Mouse (Mus musculus): ENCODE data around the gene Mtmr12. TPM values are rescaled to one million over a fixed set of nuclear protein-coding genes. Genes with fewer than 3 reads are reported as not detected.

The Mtmr12 gene
- polyA plus RNA-seq, 2 experiments, result 16.6 to 20.7 TPM

GRCm38 (mm10) chr15:12307114-12307513 lies 102.3 kb downstream of the Mtmr12 start:
- DNase-seq (ENCODE audit: low spot score) (no peak), ATAC-seq (ENCODE audit: low FRiP score, low read depth) (no peak)
- no peaks in the 10 kb centered on the region for H3K36me3 ChIP-seq (ENCODE audit: control insufficient read depth, insufficient read depth, low read length)
- TF ChIP-seq POLR2A (IDR thresholded peaks at IDR 0.05; ENCODE audit: borderline replicate concordance, extremely low read depth, insufficient read depth, insufficient read length), result no peak
- H3K4me3 ChIP-seq (replicated peaks; ENCODE audit: low read length), result no peak overlapping the region
- H3K4me2 ChIP-seq (replicated peaks; ENCODE audit: low read depth, low read length, severe bottlenecking), result no peak overlapping the region
- no peaks in the 10 kb centered on the region for H3K27me3 ChIP-seq (ENCODE audit: control insufficient read depth, insufficient read depth, low read length)
- H3K9ac ChIP-seq (ENCODE audit: low read depth, low read length, severe bottlenecking), result no peak overlapping the region
- H3K9me3 ChIP-seq (ENCODE audit: control insufficient read depth, low read length), result no peaks in the 10 kb centered on the region
- H3K27ac ChIP-seq (replicated peaks; ENCODE audit: low read depth, low read length), result no peak overlapping the region
- 74% methylated on average over 4 of the region's 4 CpGs for WGBS
- no peaks in the 10 kb centered on the region for H3K4me1 ChIP-seq (ENCODE audit: control insufficient read depth, insufficient read depth, low read length)

DNA sequence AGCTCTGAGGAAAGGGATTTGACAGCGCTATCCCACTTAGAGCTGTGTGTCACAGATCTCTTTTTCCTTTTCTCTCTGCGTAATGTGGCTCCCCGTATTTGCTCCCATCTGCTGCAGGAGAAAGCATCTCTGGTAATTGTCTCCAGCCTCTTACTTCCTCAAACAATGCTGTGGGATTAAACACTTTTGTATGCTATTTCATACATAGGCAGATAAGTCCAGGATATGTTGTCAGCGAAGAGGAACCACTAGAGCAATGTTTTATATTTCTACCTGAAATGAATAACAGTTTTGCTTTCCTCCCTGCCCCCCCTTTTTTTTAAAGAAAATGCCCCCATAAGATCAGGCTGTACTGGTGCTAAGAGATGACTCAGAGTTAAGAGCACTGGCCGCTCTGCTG lies 103.7 kb downstream of the Mtmr12 start:
- Histone ChIP-seq H3K9me3 (ENCODE audit: control insufficient read depth, low read length) (no peaks in the 10 kb centered on the region), H3K9ac (ENCODE audit: low read depth, low read length, severe bottlenecking) (no peak overlapping the region), H3K27ac (replicated peaks; ENCODE audit: low read depth, low read length) (no peak overlapping the region), H3K27me3 (ENCODE audit: control insufficient read depth, insufficient read depth, low read length) (no peaks in the 10 kb centered on the region), H3K4me3 (replicated peaks; ENCODE audit: low read length) (no peak overlapping the region), H3K4me2 (replicated peaks; ENCODE audit: low read depth, low read length, severe bottlenecking) (no peak overlapping the region), H3K36me3 (ENCODE audit: control insufficient read depth, insufficient read depth, low read length) (no peaks in the 10 kb centered on the region), H3K4me1 (ENCODE audit: control insufficient read depth, insufficient read depth, low read length) (no peaks in the 10 kb centered on the region)
- DNase-seq (ENCODE audit: low spot score), result no peak
- no peak for TF ChIP-seq POLR2A (IDR thresholded peaks at IDR 0.05; ENCODE audit: borderline replicate concordance, extremely low read depth, insufficient read depth, insufficient read length)
- no peak for ATAC-seq (ENCODE audit: low FRiP score, low read depth)
- WGBS, result 96% methylated on average over 5 of the region's 5 CpGs

- Histone ChIP-seq H3K9me3 (ENCODE audit: control insufficient read depth, low read length) (no peaks in the 10 kb centered on the region), H3K4me1 (ENCODE audit: control insufficient read depth, insufficient read depth, low read length) (no peaks in the 10 kb centered on the region), H3K27me3 (ENCODE audit: control insufficient read depth, insufficient read depth, low read length) (no peaks in the 10 kb centered on the region), H3K27ac (replicated peaks; ENCODE audit: low read depth, low read length) (no peak overlapping the region), H3K4me3 (replicated peaks; ENCODE audit: low read length) (no peak overlapping the region), H3K4me2 (replicated peaks; ENCODE audit: low read depth, low read length, severe bottlenecking) (no peak overlapping the region), H3K9ac (ENCODE audit: low read depth, low read length, severe bottlenecking) (no peak overlapping the region), H3K36me3 (ENCODE audit: control insufficient read depth, insufficient read depth, low read length) (no peaks in the 10 kb centered on the region)
- ATAC-seq (ENCODE audit: low FRiP score, low read depth) (no peak), DNase-seq (ENCODE audit: low spot score) (no peak)
- no peak for TF ChIP-seq POLR2A (IDR thresholded peaks at IDR 0.05; ENCODE audit: borderline replicate concordance, extremely low read depth, insufficient read depth, insufficient read length)
- 77% methylated on average over 4 of the region's 4 CpGs for WGBS
Observed at GRCm38 (mm10) chr15:12310676-12311075, 105.8 kb downstream of the Mtmr12 start.

DNA sequence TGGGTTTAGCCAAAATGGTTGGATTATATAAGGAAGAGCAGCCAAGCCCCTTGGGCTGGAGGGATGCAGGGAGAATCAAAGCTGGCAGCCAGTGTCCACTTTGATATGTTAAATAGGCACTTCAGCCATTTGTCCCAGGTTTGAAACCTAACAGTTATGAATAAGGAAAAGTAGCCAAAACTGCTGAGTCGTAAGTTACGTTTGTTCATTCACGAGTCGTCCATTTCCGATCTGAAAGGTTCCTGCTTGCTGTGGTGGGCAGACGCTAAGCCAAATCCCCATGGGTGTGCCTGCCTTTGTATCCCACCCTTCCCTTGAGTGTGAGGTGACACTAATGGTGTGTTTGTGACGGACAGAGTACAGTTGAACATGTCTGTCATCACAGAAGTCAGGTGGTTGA lies 106.6 kb downstream of the Mtmr12 start:
- Histone ChIP-seq H3K9me3 (ENCODE audit: control insufficient read depth, low read length) (no peaks in the 10 kb centered on the region), H3K27ac (replicated peaks; ENCODE audit: low read depth, low read length) (no peak overlapping the region), H3K4me3 (replicated peaks; ENCODE audit: low read length) (no peak overlapping the region), H3K9ac (ENCODE audit: low read depth, low read length, severe bottlenecking) (no peak overlapping the region), H3K4me2 (replicated peaks; ENCODE audit: low read depth, low read length, severe bottlenecking) (no peak overlapping the region), H3K27me3 (ENCODE audit: control insufficient read depth, insufficient read depth, low read length) (no peaks in the 10 kb centered on the region), H3K36me3 (ENCODE audit: control insufficient read depth, insufficient read depth, low read length) (no peaks in the 10 kb centered on the region), H3K4me1 (ENCODE audit: control insufficient read depth, insufficient read depth, low read length) (no peaks in the 10 kb centered on the region)
- 83% methylated on average over 7 of the region's 7 CpGs for WGBS
- TF ChIP-seq POLR2A (IDR thresholded peaks at IDR 0.05; ENCODE audit: borderline replicate concordance, extremely low read depth, insufficient read depth, insufficient read length), result no peak
- DNase-seq (ENCODE audit: low spot score) (no peak), ATAC-seq (ENCODE audit: low FRiP score, low read depth) (no peak)

GRCm38 (mm10) chr15:12313255-12313654 lies 108.4 kb downstream of the Mtmr12 start:
- H3K9me3 ChIP-seq (ENCODE audit: control insufficient read depth, low read length), result no peaks in the 10 kb centered on the region
- no peak overlapping the region for H3K4me2 ChIP-seq (replicated peaks; ENCODE audit: low read depth, low read length, severe bottlenecking)
- no peak overlapping the region for H3K27ac ChIP-seq (replicated peaks; ENCODE audit: low read depth, low read length)
- no peak for DNase-seq (ENCODE audit: low spot score)
- H3K4me3 ChIP-seq (replicated peaks; ENCODE audit: low read length), result no peak overlapping the region
- H3K27me3 ChIP-seq (ENCODE audit: control insufficient read depth, insufficient read depth, low read length), result no peaks in the 10 kb centered on the region
- H3K36me3 ChIP-seq (ENCODE audit: control insufficient read depth, insufficient read depth, low read length), result no peaks in the 10 kb centered on the region
- H3K4me1 ChIP-seq (ENCODE audit: control insufficient read depth, insufficient read depth, low read length), result no peaks in the 10 kb centered on the region
- no peak for TF ChIP-seq POLR2A (IDR thresholded peaks at IDR 0.05; ENCODE audit: borderline replicate concordance, extremely low read depth, insufficient read depth, insufficient read length)
- WGBS, result 23% methylated on average over 1 of the region's 1 CpGs
- no peak for ATAC-seq (ENCODE audit: low FRiP score, low read depth)
- H3K9ac ChIP-seq (ENCODE audit: low read depth, low read length, severe bottlenecking), result no peak overlapping the region

DNA sequence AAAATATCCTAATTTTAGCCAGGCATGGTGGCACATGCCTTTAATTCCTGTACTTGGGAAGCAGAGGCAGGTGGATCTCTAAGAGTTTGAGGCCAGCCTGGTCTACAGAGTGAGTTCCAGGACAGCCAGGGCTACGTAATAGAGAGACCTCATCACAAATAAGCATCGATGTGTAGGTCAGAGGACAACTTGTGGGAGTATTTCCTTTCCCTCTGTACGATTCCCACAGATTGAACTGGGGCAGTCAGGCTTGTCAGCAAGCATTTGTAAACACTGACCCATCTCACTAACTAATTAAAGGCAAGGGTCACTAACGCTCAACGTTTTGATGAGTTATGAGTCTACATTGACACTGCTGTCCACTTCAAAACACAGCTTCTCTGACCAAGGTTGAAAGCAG lies 109.8 kb downstream of the Mtmr12 start:
- TF ChIP-seq POLR2A (IDR thresholded peaks at IDR 0.05; ENCODE audit: borderline replicate concordance, extremely low read depth, insufficient read depth, insufficient read length), result no peak
- DNase-seq (ENCODE audit: low spot score) (no peak), ATAC-seq (ENCODE audit: low FRiP score, low read depth) (no peak)
- no peaks in the 10 kb centered on the region for H3K27me3 ChIP-seq (ENCODE audit: control insufficient read depth, insufficient read depth, low read length)
- 78% methylated on average over 5 of the region's 5 CpGs for WGBS
- H3K9me3 ChIP-seq (ENCODE audit: control insufficient read depth, low read length), result no peaks in the 10 kb centered on the region
- no peaks in the 10 kb centered on the region for H3K4me1 ChIP-seq (ENCODE audit: control insufficient read depth, insufficient read depth, low read length)
- H3K9ac ChIP-seq (ENCODE audit: low read depth, low read length, severe bottlenecking), result no peak overlapping the region
- H3K27ac ChIP-seq (replicated peaks; ENCODE audit: low read depth, low read length), result no peak overlapping the region
- no peak overlapping the region for H3K4me3 ChIP-seq (replicated peaks; ENCODE audit: low read length)
- H3K4me2 ChIP-seq (replicated peaks; ENCODE audit: low read depth, low read length, severe bottlenecking), result no peak overlapping the region
- H3K36me3 ChIP-seq (ENCODE audit: control insufficient read depth, insufficient read depth, low read length), result no peaks in the 10 kb centered on the region
